Mouse (Mus musculus) brain, embryonic 14.5 days (tissue): Measurements from ENCODE around the gene Fam129a.

Experiments
- CTCF ChIP-seq: fragments of 200-500 bp; IDR thresholded peaks from 2 replicates; pipeline ENCODE4 v1.5.1; 2012; ENCODE audit warnings: inconsistent platforms, mild to moderate bottlenecking, moderate library complexity, borderline replicate concordance; ENCODE audit not compliant: insufficient read depth, insufficient read length; ENCODE audit errors: extremely low read depth
- POLR2A ChIP-seq: fragments of 200-500 bp; IDR thresholded peaks from 2 replicates; pipeline ENCODE4 v1.6.1; 2012; ENCODE audit warnings: mild to moderate bottlenecking, inconsistent platforms, borderline replicate concordance; ENCODE audit not compliant: poor library complexity, insufficient read depth, insufficient read length, severe bottlenecking; ENCODE audit errors: extremely low read depth

- TF ChIP-seq CTCF, result no peak
- no peak for TF ChIP-seq POLR2A
These were observed 119.1 kb downstream of the Fam129a start for GRCm38 (mm10) chr1:151690061-151690460.
